ENCODE assay signal across 8 mouse cellular contexts in genomic region chr6:125146148-125146547, GRCm38 (mm10). TPM values are rescaled to one million over a fixed set of nuclear protein-coding genes. Genes with fewer than 3 reads are reported as not detected.
A peak's percentile ranks its signal among the peaks of the same experiment; 100 is the strongest.
DNase-seq lines count a peak whose midpoint lies in the region; ATAC-seq and TF ChIP-seq lines count a peak whose summit lies in the region.

No protein-coding gene starts in this region.

- no peak for TF ChIP-seq CTCF in small intestine, adult 2 months (IDR thresholded peaks at IDR 0.05; ENCODE audit: extremely low read depth, insufficient read length, insufficient replicate concordance, low read depth, low read length)

- H3K4me1 ChIP-seq in megakaryocyte, embryonic 14.5 days, result peaks cover 64% of the 10 kb centered on the region
- H3K4me1 ChIP-seq in limb, embryonic 11.5 days (ENCODE audit: control insufficient read depth, insufficient read depth, low read length), result peaks cover 22% of the 10 kb centered on the region; the same call in 1 of the 2 replicates
- no peaks in the 10 kb centered on the region; the same call in 1 of the 2 replicates for H3K4me1 ChIP-seq in small intestine, adult 2 months (ENCODE audit: control insufficient read depth, insufficient read depth, insufficient read length, low read length)

- peak overlapping the region; percentile 96 for H3K4me2 ChIP-seq in limb, embryonic 11.5 days (ENCODE audit: low read depth, severe bottlenecking)

- peak; percentile 52 for DNase-seq in cerebellum, adult 9-10 months
- DNase-seq in cerebellum, adult 11-12 months, result no peak
- no peak for DNase-seq in limb, embryonic 11.5 days (ENCODE audit: low spot score)
- no peak for DNase-seq in retina, embryonic 14.5 days (ENCODE audit: low spot score)

- H3K9ac ChIP-seq in limb, embryonic 11.5 days (ENCODE audit: low read length), result peak overlapping the region; percentile 89

- no peaks in the 10 kb centered on the region for H3K9me3 ChIP-seq in megakaryocyte, embryonic 14.5 days
- no peaks in the 10 kb centered on the region for H3K9me3 ChIP-seq in limb, embryonic 11.5 days (ENCODE audit: control insufficient read depth, low read length)

- H3K27me3 ChIP-seq in megakaryocyte, embryonic 14.5 days (replicated peaks), result no peaks in the 10 kb centered on the region
- no peaks in the 10 kb centered on the region for H3K27me3 ChIP-seq in limb, embryonic 11.5 days (ENCODE audit: control insufficient read depth, insufficient read depth, low read length)
- no peaks in the 10 kb centered on the region for H3K27me3 ChIP-seq in small intestine, adult 2 months (ENCODE audit: control insufficient read depth, insufficient read depth, low read length)

- TF ChIP-seq POLR2A in small intestine, adult 2 months (IDR thresholded peaks at IDR 0.05; ENCODE audit: low read depth, low read length), result no peak

- peaks cover 68% of the 10 kb centered on the region for H3K36me3 ChIP-seq in megakaryocyte, embryonic 14.5 days (replicated peaks; ENCODE audit: low read length)
- H3K36me3 ChIP-seq in limb, embryonic 11.5 days (ENCODE audit: control insufficient read depth, insufficient read depth, low read length), result peaks cover 16% of the 10 kb centered on the region
- H3K36me3 ChIP-seq in small intestine, adult 2 months (ENCODE audit: control insufficient read depth, insufficient read depth, low read length), result peaks cover 9% of the 10 kb centered on the region

- ATAC-seq in megakaryocyte, adult 5-6 weeks (ENCODE audit: poor library complexity, severe bottlenecking), result no peak
- no peak for ATAC-seq in limb, embryonic 11.5 days (ENCODE audit: insufficient number of reproducible peaks, low FRiP score, low TSS enrichment, low read depth)
- no peak for ATAC-seq in erythroid progenitor cell, adult 5-6 weeks (replicated peaks; ENCODE audit: low FRiP score, poor library complexity, severe bottlenecking)

- no peak overlapping the region for H3K27ac ChIP-seq in limb, embryonic 11.5 days (replicated peaks; ENCODE audit: low read depth, low read length)
- no peak overlapping the region for H3K27ac ChIP-seq in small intestine, adult 2 months (ENCODE audit: insufficient read depth, low read depth, low read length)

- WGBS in limb, embryonic 11.5 days, result 56% methylated on average over 7 of the region's 7 CpGs
- WGBS in small intestine, adult 2 months, result 64% methylated on average over 7 of the region's 7 CpGs

- H3K4me3 ChIP-seq in megakaryocyte, embryonic 14.5 days (replicated peaks), result peak overlapping the region; percentile 99
- peak overlapping the region; percentile 86 for H3K4me3 ChIP-seq in limb, embryonic 11.5 days (ENCODE audit: low read depth, low read length)
- peak overlapping the region; percentile 24 for H3K4me3 ChIP-seq in small intestine, adult 2 months (ENCODE audit: low read depth, low read length)

RNA-seq across cellular contexts. Expression of gene Iffo1, which starts 1.1 kb away (rescaled TPM):
- 20.6 and 36.4 TPM in 2 replicates for polyA plus RNA-seq in megakaryocyte, embryonic 14.5 days (2012; ENCODE audit: insufficient read depth, low replicate concordance)
- 18.6 and 20.1 TPM in 2 replicates for total RNA-seq in megakaryocyte, adult 5-6 weeks (2015)
- total RNA-seq in megakaryocyte, adult 5-6 weeks (2017), result 14.3 and 21.7 TPM in 2 replicates
- polyA plus RNA-seq in limb, embryonic 11.5 days (2014; fragmentation: Nextera tagmentation; extraction: Ambion mirVana), result 12.7 and 14.5 TPM in 2 replicates
- polyA plus RNA-seq in small intestine, adult 2 months (2012; rRNA removed), result 7.0 and 13.0 TPM in 2 replicates
- total RNA-seq in erythroid progenitor cell, adult 5-6 weeks (2015; ENCODE audit: low replicate concordance), result 5.9 and 11.5 TPM in 2 replicates
- total RNA-seq in erythroid progenitor cell, adult 5-6 weeks (2017; ENCODE audit: low replicate concordance), result 9.7 and 15.7 TPM in 2 replicates

RNA-seq across cellular contexts. Expression of gene Nop2, which starts 14.4 kb away (rescaled TPM):
- 18.4 and 24.5 TPM in 2 replicates for polyA plus RNA-seq in megakaryocyte, embryonic 14.5 days (2012; ENCODE audit: insufficient read depth, low replicate concordance)
- 8.5 and 12.1 TPM in 2 replicates for total RNA-seq in megakaryocyte, adult 5-6 weeks (2015)
- 22.6 and 24.6 TPM in 2 replicates for total RNA-seq in megakaryocyte, adult 5-6 weeks (2017)
- 71.4 and 76.3 TPM in 2 replicates for polyA plus RNA-seq in limb, embryonic 11.5 days (2014; fragmentation: Nextera tagmentation; extraction: Ambion mirVana)
- polyA plus RNA-seq in small intestine, adult 2 months (2012; rRNA removed), result 6.5 and 7.8 TPM in 2 replicates
- 6.7 and 17.3 TPM in 2 replicates for total RNA-seq in erythroid progenitor cell, adult 5-6 weeks (2015; ENCODE audit: low replicate concordance)
- total RNA-seq in erythroid progenitor cell, adult 5-6 weeks (2017; ENCODE audit: low replicate concordance), result 5.7 and 8.9 TPM in 2 replicates

RNA-seq across cellular contexts. Expression of gene Gapdh, which starts 20.1 kb away (rescaled TPM):
- 5,967 and 19,384 TPM in 2 replicates for polyA plus RNA-seq in megakaryocyte, embryonic 14.5 days (2012; ENCODE audit: insufficient read depth, low replicate concordance)
- total RNA-seq in megakaryocyte, adult 5-6 weeks (2015), result 2,892 and 2,923 TPM in 2 replicates
- total RNA-seq in megakaryocyte, adult 5-6 weeks (2017), result 1,028 and 1,070 TPM in 2 replicates
- polyA plus RNA-seq in limb, embryonic 11.5 days (2014; fragmentation: Nextera tagmentation; extraction: Ambion mirVana), result 2,642 and 2,787 TPM in 2 replicates
- polyA plus RNA-seq in small intestine, adult 2 months (2012; rRNA removed), result 2,785 and 3,321 TPM in 2 replicates
- 683 and 752 TPM in 2 replicates for total RNA-seq in erythroid progenitor cell, adult 5-6 weeks (2015; ENCODE audit: low replicate concordance)
- total RNA-seq in erythroid progenitor cell, adult 5-6 weeks (2017; ENCODE audit: low replicate concordance), result 153 and 228 TPM in 2 replicates

RNA-seq across cellular contexts. Expression of gene Ncapd2, which starts 45.4 kb away (rescaled TPM):
- 92.0 and 141 TPM in 2 replicates for polyA plus RNA-seq in megakaryocyte, embryonic 14.5 days (2012; ENCODE audit: insufficient read depth, low replicate concordance)
- 195 and 225 TPM in 2 replicates for total RNA-seq in megakaryocyte, adult 5-6 weeks (2015)
- total RNA-seq in megakaryocyte, adult 5-6 weeks (2017), result 181 and 231 TPM in 2 replicates
- polyA plus RNA-seq in limb, embryonic 11.5 days (2014; fragmentation: Nextera tagmentation; extraction: Ambion mirVana), result 181 and 182 TPM in 2 replicates
- 24.3 and 53.4 TPM in 2 replicates for polyA plus RNA-seq in small intestine, adult 2 months (2012; rRNA removed)
- total RNA-seq in erythroid progenitor cell, adult 5-6 weeks (2015; ENCODE audit: low replicate concordance), result 953 and 1,019 TPM in 2 replicates
- total RNA-seq in erythroid progenitor cell, adult 5-6 weeks (2017; ENCODE audit: low replicate concordance), result 924 and 1,011 TPM in 2 replicates

RNA-seq across cellular contexts. Expression of gene Mrpl51, which starts 45.5 kb away (rescaled TPM):
- polyA plus RNA-seq in megakaryocyte, embryonic 14.5 days (2012; ENCODE audit: insufficient read depth, low replicate concordance), result 68.3 and 124 TPM in 2 replicates
- 91.9 and 106 TPM in 2 replicates for total RNA-seq in megakaryocyte, adult 5-6 weeks (2015)
- 72.8 and 81.9 TPM in 2 replicates for total RNA-seq in megakaryocyte, adult 5-6 weeks (2017)
- 216 and 218 TPM in 2 replicates for polyA plus RNA-seq in limb, embryonic 11.5 days (2014; fragmentation: Nextera tagmentation; extraction: Ambion mirVana)
- polyA plus RNA-seq in small intestine, adult 2 months (2012; rRNA removed), result 41.6 and 62.7 TPM in 2 replicates
- total RNA-seq in erythroid progenitor cell, adult 5-6 weeks (2015; ENCODE audit: low replicate concordance), result 63.3 and 85.8 TPM in 2 replicates
- total RNA-seq in erythroid progenitor cell, adult 5-6 weeks (2017; ENCODE audit: low replicate concordance), result 64.1 and 65.3 TPM in 2 replicates

Comparison
In these comparisons a context has a peak if more than half of its experiments do, and no peak if none do; other contexts are left out.
1. H3K4me3 ChIP-seq: peak in every context shown above with its lines; median percentile 99 in megakaryocyte, embryonic 14.5 days; 86 in limb, embryonic 11.5 days; 24 in small intestine, adult 2 months.